Mouse (Mus musculus): ENCODE results near the gene Rad51d.

GRCm38 (mm10) chr11:82890342-82890762 lies at the start of gene Rad51d:
- TF ChIP-seq CTCF (IDR thresholded peaks at IDR 0.05) (peak; percentile 93), EP300 (IDR thresholded peaks at IDR 0.05) (no peak)

All from lung, postnatal 0 days (tissue).